Mouse (Mus musculus): Measurements from ENCODE around the gene Kntc1.

The Kntc1 gene

GRCm38 (mm10) chr5:123809156-123809555 lies 59.6 kb downstream of the Kntc1 start:
- DNase-seq = no peak

DNA sequence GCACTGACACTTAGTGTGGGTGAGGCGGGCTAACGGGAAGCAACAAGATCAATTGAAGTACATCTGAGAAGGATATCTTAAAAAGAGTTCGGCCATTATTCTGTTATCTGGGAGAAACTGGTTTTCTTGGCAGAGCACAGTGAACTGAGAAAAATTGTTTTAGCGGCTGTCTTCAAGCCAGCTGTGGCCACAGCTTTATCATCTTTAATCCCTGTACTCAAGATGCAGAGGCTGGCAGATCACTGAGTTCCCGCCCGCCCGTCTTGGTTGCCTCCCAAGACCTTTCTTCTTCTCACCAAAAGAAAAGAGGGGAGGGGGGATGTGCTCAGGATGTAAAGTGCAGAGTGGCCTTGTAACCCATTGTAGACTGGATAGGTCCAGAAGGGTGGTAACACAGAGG lies 67.4 kb downstream of the Kntc1 start:
- no peak for DNase-seq

- DNase-seq = no peak
Observed at GRCm38 (mm10) chr5:123818941-123819577, 69.5 kb downstream of the Kntc1 start.

GRCm38 (mm10) chr5:123820501-123821263 lies 71.2 kb downstream of the Kntc1 start:
- DNase-seq = no peak

GRCm38 (mm10) chr5:123821264-123821571 lies 71.7 kb downstream of the Kntc1 start:
- DNase-seq = no peak

DNA sequence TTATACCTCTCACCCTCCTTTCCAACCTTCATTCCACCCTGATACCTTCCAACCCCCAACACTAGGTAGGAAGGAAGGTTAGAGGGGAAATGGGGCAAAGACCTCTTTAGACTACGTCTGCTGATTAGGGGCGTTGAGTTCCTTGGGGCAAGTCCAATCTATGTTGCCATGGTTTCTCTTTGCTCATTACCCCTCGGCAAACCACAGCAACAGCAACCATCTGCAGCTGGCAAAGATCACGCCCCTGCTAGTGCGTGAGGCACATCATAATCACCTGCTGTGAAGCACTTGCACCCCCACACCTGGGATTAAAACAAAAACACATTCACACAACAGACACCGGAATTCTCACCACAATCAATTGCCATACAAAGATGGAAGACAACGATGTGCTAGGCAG lies 73.2 kb downstream of the Kntc1 start:
- no peak for DNase-seq

GRCm38 (mm10) chr5:123827659-123828091 lies 78.2 kb downstream of the Kntc1 start:
- no peak for DNase-seq

DNA sequence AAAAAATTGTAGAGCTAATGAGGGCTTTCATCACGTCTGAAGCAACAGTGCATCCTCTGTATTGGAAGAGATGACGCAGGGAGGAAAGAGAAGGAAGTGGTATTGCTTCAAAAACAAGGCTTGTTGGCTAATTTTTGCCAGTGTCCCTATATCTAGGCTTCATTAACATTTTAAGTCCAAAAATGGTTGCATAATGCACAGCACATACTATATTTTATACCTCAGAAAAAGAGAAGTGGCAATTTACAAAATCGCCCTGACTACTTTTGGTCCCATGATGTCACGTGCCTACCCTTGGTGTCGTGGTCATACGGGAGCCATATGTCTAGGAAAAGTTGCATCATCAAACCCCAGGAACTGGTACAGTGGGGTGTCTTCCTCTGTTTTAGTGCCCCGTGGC lies 82.8 kb downstream of the Kntc1 start:
- DNase-seq = no peak

GRCm38 (mm10) chr5:123834836-123835235 lies 85.3 kb downstream of the Kntc1 start:
- DNase-seq = no peak

GRCm38 (mm10) chr5:123837371-123837770 lies 87.9 kb downstream of the Kntc1 start:
- no peak for DNase-seq

GRCm38 (mm10) chr5:123842221-123842934 lies 92.9 kb downstream of the Kntc1 start:
- no peak for DNase-seq

DNA sequence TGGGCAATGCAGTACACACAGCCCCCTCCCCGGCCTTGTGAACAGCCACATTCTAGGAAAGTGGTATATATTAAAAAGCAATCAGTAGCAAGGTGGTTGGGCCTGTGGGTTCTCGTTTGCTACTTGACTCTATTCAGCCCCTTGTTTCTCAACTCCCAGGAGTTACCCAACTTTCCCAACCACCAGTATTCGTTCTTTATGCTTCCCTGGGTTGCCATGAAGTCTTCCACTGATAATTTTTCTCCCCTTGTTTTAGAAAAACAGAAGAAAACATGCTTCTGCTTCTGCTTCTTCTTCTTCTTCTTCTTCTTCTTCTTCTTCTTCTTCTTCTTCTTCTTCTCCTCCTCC lies 93.4 kb downstream of the Kntc1 start:
- no peak for DNase-seq

- no peak for DNase-seq
Observed at GRCm38 (mm10) chr5:123843816-123844215, 94.3 kb downstream of the Kntc1 start.

GRCm38 (mm10) chr5:123844316-123844715 lies 94.8 kb downstream of the Kntc1 start:
- DNase-seq = no peak

- no peak for DNase-seq
Observed at GRCm38 (mm10) chr5:123851398-123851797, 101.9 kb downstream of the Kntc1 start.

- no peak for DNase-seq
Observed at GRCm38 (mm10) chr5:123853877-123854504, 104.5 kb downstream of the Kntc1 start.

GRCm38 (mm10) chr5:123854511-123854910 lies 105.0 kb downstream of the Kntc1 start:
- DNase-seq = no peak

- DNase-seq = no peak
Observed at GRCm38 (mm10) chr5:123858798-123859197, 109.3 kb downstream of the Kntc1 start.

DNA sequence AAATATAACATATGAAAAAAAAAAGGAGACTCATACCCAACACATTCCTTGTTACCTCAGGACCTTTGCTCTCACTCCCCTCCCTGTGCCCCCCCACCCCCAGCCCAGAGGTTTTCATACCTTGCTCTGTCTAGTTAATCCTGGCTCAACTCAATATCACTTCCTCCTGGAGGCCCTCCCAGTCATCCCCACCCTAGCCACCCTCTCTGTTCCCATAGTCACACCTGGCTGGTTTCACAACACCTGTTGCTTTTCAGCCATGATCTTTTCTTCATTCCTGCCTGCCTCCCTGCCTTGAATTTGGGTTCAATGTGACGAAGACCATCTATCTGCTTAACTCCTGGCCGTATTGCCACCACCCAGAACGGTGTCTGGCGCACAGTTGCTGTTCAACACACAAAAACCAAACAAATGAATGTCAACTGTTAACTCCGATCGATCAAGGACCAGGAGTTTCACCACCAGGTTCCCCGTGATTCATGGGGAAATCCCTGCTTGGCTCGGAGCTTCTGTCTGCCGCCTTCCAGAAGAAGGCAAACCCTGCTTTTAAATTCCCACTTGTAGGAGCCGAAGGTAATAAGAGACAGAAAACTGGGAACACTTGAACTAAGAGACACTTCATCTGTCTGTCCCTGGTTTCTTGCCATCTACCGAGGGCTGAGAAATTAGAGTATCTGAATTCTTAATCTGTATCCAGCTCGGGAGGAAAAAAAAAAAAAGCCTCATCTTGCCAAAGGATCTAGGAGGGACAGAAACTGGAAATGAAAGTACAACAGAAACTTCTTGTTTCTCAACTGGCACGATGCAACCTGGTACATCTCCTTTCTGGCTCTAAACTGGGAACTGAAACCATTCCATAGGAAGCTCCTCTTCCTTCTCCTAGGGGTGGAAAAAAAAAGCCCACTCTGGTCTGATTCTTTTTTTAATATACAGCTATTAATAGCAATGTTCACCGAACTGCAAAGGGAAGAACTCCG lies 113.1 kb downstream of the Kntc1 start:
- DNase-seq = no peak

DNA sequence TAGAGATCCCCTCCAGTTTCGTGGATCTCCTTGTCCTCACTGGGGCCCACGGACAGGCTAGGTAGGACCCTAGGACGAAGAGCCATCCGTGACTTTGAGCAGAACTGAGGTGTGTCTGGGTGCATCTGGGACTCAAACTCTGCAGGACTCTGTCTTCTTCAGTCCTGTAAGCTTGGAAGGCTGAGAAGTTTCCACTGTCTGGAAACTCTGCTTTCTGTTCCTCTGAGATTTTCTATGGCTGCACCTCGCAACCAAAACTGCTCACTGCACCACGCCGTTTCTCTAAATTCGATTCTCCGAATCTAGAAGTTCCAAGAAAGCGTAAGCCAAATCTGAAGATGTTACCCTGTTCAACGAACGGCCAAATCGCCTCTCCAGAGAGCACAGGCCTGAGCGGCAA lies 114.4 kb downstream of the Kntc1 start:
- DNase-seq = no peak

DNA sequence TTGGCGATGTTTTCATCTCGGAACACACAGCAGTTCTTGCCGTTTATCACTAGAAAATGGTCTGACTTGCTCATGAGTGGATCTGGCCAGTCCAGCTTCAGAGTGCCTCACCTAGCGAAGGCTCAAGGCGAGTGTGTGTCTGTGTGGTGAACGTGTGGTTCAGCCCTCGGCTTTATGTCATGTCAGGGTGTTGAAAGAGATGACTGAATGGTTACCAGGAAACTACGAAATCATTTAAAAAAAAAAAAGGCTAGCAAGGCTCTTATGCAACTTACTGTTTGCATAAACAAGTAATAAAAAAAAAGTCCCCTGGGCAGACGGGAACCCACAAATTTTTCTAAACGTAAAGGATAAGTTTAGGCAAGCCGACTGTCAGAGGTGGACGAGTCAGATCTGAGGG lies 115.8 kb downstream of the Kntc1 start, which contains the start of gene Hcar2:
Gene Hcar2, minus strand, starts transcription at position 135 of the 400 bp plus-strand sequence.
- DNase-seq = no peak

GRCm38 (mm10) chr5:123866457-123866856 lies 116.9 kb downstream of the Kntc1 start:
- DNase-seq = no peak
